ENCODE assay signal across 26 mouse cellular contexts in genomic region chr2:132280518-132281120, GRCm38 (mm10). TPM values are rescaled to one million over a fixed set of nuclear protein-coding genes. Genes with fewer than 3 reads are reported as not detected.
DNase-seq lines count a peak whose midpoint lies in the region; TF ChIP-seq lines count a peak whose summit lies in the region.
"Had no signal": no experiment of that assay in that cellular context is flagged by ENCODE, and none has a peak within 500 bp of the region (broad histone marks: within the 10 kb centered on the region; RNA-seq: fewer than 3 reads in every experiment).

No protein-coding gene starts in this region.

- peaks cover 36% of the 10 kb centered on the region for H3K79me2 ChIP-seq in liver, adult 2 months (ENCODE audit: control insufficient read depth, insufficient read depth, low read length)

- no peak for DNase-seq in gastrocnemius, adult 2 months
- no peak for DNase-seq in gastrocnemius, postnatal 14 days
- no peak for DNase-seq in liver, adult 2 months (ENCODE audit: extremely low read depth, low read depth, low spot score)
- DNase-seq in liver = no peak
- DNase-seq in testis, postnatal 14 days (ENCODE audit: low spot score) = no peak
- no peak for DNase-seq in left cerebral cortex, postnatal 14 days (ENCODE audit: low spot score in 2 of 2)
- DNase-seq: cerebellum, adult 8-10 months; cerebellum, postnatal 25 days; heart, postnatal 4 days; kidney, adult 11 months; layer of hippocampus, postnatal 36 days; lung, embryonic 14.5 days; right cerebral cortex, adult 18-20 months; right cerebral cortex, postnatal 4 days; thymus, postnatal 25 days had no signal

- H3K36me3 ChIP-seq in liver, adult 2 months (ENCODE audit: control insufficient read depth, insufficient read depth, low read length) = no peaks in the 10 kb centered on the region
- no peaks in the 10 kb centered on the region for H3K36me3 ChIP-seq in testis, adult 2 months (ENCODE audit: control insufficient read depth, insufficient read depth, low read length)
- H3K36me3 ChIP-seq: heart, embryonic 15.5 days; midbrain, embryonic 15.5 days had no signal

- no peak overlapping the region for H3K9ac ChIP-seq in liver, adult 2 months (ENCODE audit: low read depth, low read length)
- H3K9ac ChIP-seq: embryonic facial prominence, embryonic 15.5 days; forebrain, embryonic 13.5 days; heart, embryonic 15.5 days; hindbrain, embryonic 13.5 days; limb, embryonic 15.5 days; liver, embryonic 15.5 days; lung, embryonic 14.5 days; midbrain, embryonic 15.5 days had no signal

- H3K4me1 ChIP-seq in liver, adult 2 months (ENCODE audit: control insufficient read depth, insufficient read depth, low read length) = peaks cover 36% of the 10 kb centered on the region
- H3K4me1 ChIP-seq in testis, adult 2 months (ENCODE audit: control insufficient read depth, insufficient read depth, low read length) = no peaks in the 10 kb centered on the region
- peaks cover 37% of the 10 kb centered on the region for H3K4me1 ChIP-seq in olfactory bulb, adult 2 months (ENCODE audit: control insufficient read depth, insufficient read depth, low read length)

- H3K27me3 ChIP-seq in liver, adult 2 months (ENCODE audit: control insufficient read depth, insufficient read depth, low read length) = no peaks in the 10 kb centered on the region
- no peaks in the 10 kb centered on the region for H3K27me3 ChIP-seq in testis, adult 2 months (ENCODE audit: control insufficient read depth, insufficient read depth, low read length)
- H3K27me3 ChIP-seq: embryonic facial prominence, embryonic 15.5 days; forebrain, embryonic 13.5 days; heart, embryonic 15.5 days; hindbrain, embryonic 13.5 days; limb, embryonic 15.5 days; liver, embryonic 15.5 days; midbrain, embryonic 15.5 days had no signal

- no peak overlapping the region; the same call in 1 of the 2 replicates for H3K4me3 ChIP-seq in gastrocnemius, adult 2 months
- H3K4me3 ChIP-seq in liver, adult 2 months (ENCODE audit: insufficient read depth, low read depth, low read length) = no peak overlapping the region
- H3K4me3 ChIP-seq in testis, adult 2 months (ENCODE audit: control insufficient read depth, low read depth, low read length) = no peak overlapping the region
- no peak overlapping the region for H3K4me3 ChIP-seq in olfactory bulb, adult 2 months (ENCODE audit: insufficient read depth, low read depth, low read length)
- H3K4me3 ChIP-seq: embryonic facial prominence, embryonic 10.5 days; embryonic facial prominence, embryonic 15.5 days; forebrain, embryonic 13.5 days; heart, embryonic 15.5 days; hindbrain, embryonic 13.5 days; limb, embryonic 10.5 days; limb, embryonic 15.5 days; liver, embryonic 15.5 days; midbrain, embryonic 15.5 days had no signal

- no peak for TF ChIP-seq POLR2A in liver, adult 2 months (IDR thresholded peaks at IDR 0.05; ENCODE audit: extremely low read depth, insufficient read depth, low read length)
- TF ChIP-seq POLR2A in testis, adult 2 months (IDR thresholded peaks at IDR 0.05; ENCODE audit: control insufficient read depth, low read depth, low read length) = no peak
- TF ChIP-seq POLR2A in olfactory bulb, adult 2 months (IDR thresholded peaks at IDR 0.05; ENCODE audit: insufficient read depth, low read depth, low read length) = no peak

- intact Hi-C loops in gastrocnemius, adult 2 months (cut with DNase I) = no loop called here
- intact Hi-C loops in gastrocnemius, postnatal 14 days (cut with DNase I; ENCODE audit: low total_unique reads) = no loop called here
- intact Hi-C loops in left cerebral cortex, postnatal 14 days (cut with DNase I) = no loop called here

- TF ChIP-seq CTCF in gastrocnemius, adult 2 months (IDR thresholded peaks at IDR 0.05) = no peak
- no peak for TF ChIP-seq CTCF in liver, adult 2 months (IDR thresholded peaks at IDR 0.05; ENCODE audit: low read depth, low read length)
- no peak for TF ChIP-seq CTCF in testis, adult 2 months (IDR thresholded peaks at IDR 0.05; ENCODE audit: control insufficient read depth, insufficient read depth, insufficient replicate concordance, low read depth, low read length)
- no peak for TF ChIP-seq CTCF in olfactory bulb, adult 2 months (IDR thresholded peaks at IDR 0.05; ENCODE audit: insufficient read depth, low read depth, low read length)

- 76% methylated on average over 10 of the region's 10 CpGs for WGBS in liver, adult 2 months
- WGBS in olfactory bulb, adult 2 months = 78% methylated on average over 10 of the region's 10 CpGs

- peak overlapping the region; percentile 87 for H3K27ac ChIP-seq in gastrocnemius, adult 2 months
- peak overlapping the region; percentile 42; the same call in 1 of the 2 replicates for H3K27ac ChIP-seq in liver, adult 2 months (replicated peaks; ENCODE audit: insufficient read depth, low read depth, low read length)
- peak overlapping the region; percentile 26; the same call in 1 of the 2 replicates for H3K27ac ChIP-seq in testis, adult 2 months (ENCODE audit: control insufficient read depth, insufficient read depth, low read depth, low read length)
- H3K27ac ChIP-seq in olfactory bulb, adult 2 months (ENCODE audit: insufficient read depth, low read depth, low read length) = peak overlapping the region; percentile 41; the same call in 1 of the 2 replicates
- H3K27ac ChIP-seq: embryonic facial prominence, embryonic 10.5 days; embryonic facial prominence, embryonic 15.5 days; forebrain, embryonic 13.5 days; heart, embryonic 15.5 days; hindbrain, embryonic 13.5 days; limb, embryonic 10.5 days; limb, embryonic 15.5 days; liver, embryonic 15.5 days; midbrain, embryonic 15.5 days had no signal

RNA-seq across cellular contexts. Expression of gene Cds2, which starts 17.7 kb away (rescaled TPM):
- 10 to 100 TPM; 13.0 to 17.7 TPM for total RNA-seq in gastrocnemius, adult 2 months (2021)
- 10 to 100 TPM; 22.2 to 22.4 TPM for total RNA-seq in gastrocnemius, postnatal 14 days (2021)
- 48.1 and 63.4 TPM in 2 replicates for total RNA-seq in liver, adult 2 months (2014; rRNA removed)
- polyA plus RNA-seq in liver, adult 2 months (2012; rRNA removed) = 41.6 and 43.8 TPM in 2 replicates
- 10.7 and 13.1 TPM in 2 replicates for polyA plus RNA-seq in testis, adult 2 months (2012; rRNA removed)
- 109 and 181 TPM in 2 replicates for polyA plus RNA-seq in olfactory bulb, adult 2 months (2012; ENCODE audit: insufficient read depth, insufficient read length, low replicate concordance, missing spikeins)
- 100 to 1,000 TPM; 192 to 212 TPM for total RNA-seq in left cerebral cortex, postnatal 14 days (2021)

RNA-seq across cellular contexts. Expression of gene Pcna, which starts 27.5 kb away (rescaled TPM):
- total RNA-seq in gastrocnemius, adult 2 months (2021) = 10 to 100 TPM; 19.0 to 22.9 TPM
- 10 to 100 TPM; 24.7 to 29.9 TPM for total RNA-seq in gastrocnemius, postnatal 14 days (2021)
- 39.0 and 47.1 TPM in 2 replicates for total RNA-seq in liver, adult 2 months (2014; rRNA removed)
- polyA plus RNA-seq in liver, adult 2 months (2012; rRNA removed) = 20.6 and 22.5 TPM in 2 replicates
- 75.1 and 84.2 TPM in 2 replicates for polyA plus RNA-seq in testis, adult 2 months (2012; rRNA removed)
- not detected in 2 replicates for polyA plus RNA-seq in olfactory bulb, adult 2 months (2012; ENCODE audit: insufficient read depth, insufficient read length, low replicate concordance, missing spikeins)
- total RNA-seq in left cerebral cortex, postnatal 14 days (2021) = 10 to 100 TPM; 52.1 to 54.7 TPM

RNA-seq across cellular contexts. Expression of gene Tmem230, which starts 33.0 kb away (rescaled TPM):
- 10 to 100 TPM; 23.2 to 28.1 TPM for total RNA-seq in gastrocnemius, adult 2 months (2021)
- total RNA-seq in gastrocnemius, postnatal 14 days (2021) = 10 to 100 TPM; 20.4 to 22.1 TPM
- 14.8 and 23.0 TPM in 2 replicates for total RNA-seq in liver, adult 2 months (2014; rRNA removed)
- 35.2 and 76.3 TPM in 2 replicates for polyA plus RNA-seq in liver, adult 2 months (2012; rRNA removed)
- polyA plus RNA-seq in testis, adult 2 months (2012; rRNA removed) = 120 and 139 TPM in 2 replicates
- 288 TPM in 1 of 2 replicates, not detected in the other for polyA plus RNA-seq in olfactory bulb, adult 2 months (2012; ENCODE audit: insufficient read depth, insufficient read length, low replicate concordance, missing spikeins)
- 10 to 100 TPM; 28.0 to 30.2 TPM for total RNA-seq in left cerebral cortex, postnatal 14 days (2021)

Comparison
In these comparisons a context has a peak if more than half of its experiments do, and no peak if none do; other contexts are left out.
1. H3K27ac ChIP-seq: peak in every context shown above with its lines; median percentile 87 in gastrocnemius, adult 2 months; 42 in liver, adult 2 months; 41 in olfactory bulb, adult 2 months; 26 in testis, adult 2 months.